Mouse (Mus musculus) liver, embryonic 14.5 days (tissue): ENCODE measurements around the gene Ccnt1. TPM values are rescaled to one million over a fixed set of nuclear protein-coding genes. Genes with fewer than 3 reads are reported as not detected.

Experiments used
- ATAC-seq: fragments of 200-750 bp; cut with Nextera tagmentation; 2 replicates; pipeline ENCODE4 v1.8.0; 2017; ENCODE audit warnings: moderate number of reproducible peaks, mild to moderate bottlenecking, moderate library complexity; ENCODE audit not compliant: insufficient read depth
- DNase-seq, 3 experiments: peaks; one replicate each; pipeline ENCODE4 v3.0.0-alpha.2; 2012 to 2013; ENCODE audit warnings: low read depth in 3 of 3, low spot score in 3 of 3
- H3K27ac ChIP-seq: fragments of 300-500 bp; sonication (generic); 2 replicates; pipeline ENCODE4 v1.5.1; 2014; ENCODE audit warnings: moderate library complexity, mild to moderate bottlenecking, control low read depth, inconsistent platforms
- H3K27me3 ChIP-seq: fragments of 300-500 bp; sonication (generic); 2 replicates; pipeline ENCODE4 v1.6.1; 2014; ENCODE audit warnings: mild to moderate bottlenecking, low read length, moderate library complexity; ENCODE audit not compliant: control insufficient read depth, insufficient read depth
- H3K36me3 ChIP-seq: fragments of 300-500 bp; sonication (generic); replicated peaks from 2 replicates; pipeline ENCODE4 v1.6.1; 2014; ENCODE audit warnings: low read depth; ENCODE audit not compliant: control insufficient read depth, insufficient read depth
- H3K4me1 ChIP-seq, 2 experiments: fragments of 200-500 bp in 1 of 2; fragments of 300-500 bp in 1 of 2; sonication (generic) in 1 of 2; replicated peaks; 2 replicates each; pipeline ENCODE4 v1.6.1; 2012 to 2014; ENCODE audit warnings: antibody characterized with exemption in 1 of 2, inconsistent platforms in 1 of 2, low read length in 1 of 2; ENCODE audit not compliant: control insufficient read depth in 2 of 2, insufficient read depth in 2 of 2
- H3K4me2 ChIP-seq: fragments of 300-500 bp; sonication (generic); 2 replicates; pipeline ENCODE4 v1.6.1; 2014; ENCODE audit warnings: low read depth, mild to moderate bottlenecking, control low read depth, moderate library complexity
- H3K4me3 ChIP-seq, 2 experiments: fragments of 200-500 bp in 1 of 2; fragments of 300-500 bp in 1 of 2; sonication (generic) in 1 of 2; 2 replicates each; pipeline ENCODE4 v1.5.1; 2012 to 2014; ENCODE audit warnings: low read depth in 2 of 2, low read length in 2 of 2, mild to moderate bottlenecking in 2 of 2, control low read depth in 1 of 2, inconsistent platforms in 1 of 2, moderate library complexity in 1 of 2; ENCODE audit not compliant: insufficient read depth in 1 of 2
- H3K9ac ChIP-seq: fragments of 300-500 bp; sonication (generic); replicated peaks from 2 replicates; pipeline ENCODE4 v1.6.1; 2014; ENCODE audit warnings: mild to moderate bottlenecking, control low read depth, moderate library complexity
- H3K9me3 ChIP-seq: fragments of 300-500 bp; sonication (generic); 2 replicates; pipeline ENCODE4 v1.6.1; 2016; ENCODE audit warnings: low read length, mixed read lengths; ENCODE audit not compliant: control insufficient read depth
- CTCF ChIP-seq: IDR thresholded peaks from 2 replicates; pipeline ENCODE4 v1.5.1; 2016; ENCODE audit warnings: antibody characterized with exemption, low read depth, control low read depth
- EP300 ChIP-seq: IDR thresholded peaks from 2 replicates; pipeline ENCODE4 v1.6.1; 2016; ENCODE audit warnings: antibody characterized with exemption, low read depth
- WGBS: fragments of 180-500 bp; shearing (Covaris S2); extraction: QIAGEN DNeasy Blood & Tissue Kit; methylation state at CpG from one replicate; pipeline ENCODE4 v1.1.7; 2014; ENCODE audit not compliant: insufficient replicate concordance; 5-methylcytosine and 5-hydroxymethylcytosine counted together
- polyA plus RNA-seq, 2 experiments: library from polyadenylated mRNA; depleted of rRNA in 1 of 2; stranded (reverse) in 1 of 2; unstranded in 1 of 2; fragments of >200 nt; fragmentation: Nextera tagmentation in 1 of 2; extraction: Ambion mirVana in 1 of 2; gene quantifications; 2 replicates each; pipeline versions ENCODE4 v1.2.1 to v1.2.3; 2012 to 2014

Gene Ccnt1
- polyA plus RNA-seq, 2 experiments = 8.2 to 23.7 TPM

DNA sequence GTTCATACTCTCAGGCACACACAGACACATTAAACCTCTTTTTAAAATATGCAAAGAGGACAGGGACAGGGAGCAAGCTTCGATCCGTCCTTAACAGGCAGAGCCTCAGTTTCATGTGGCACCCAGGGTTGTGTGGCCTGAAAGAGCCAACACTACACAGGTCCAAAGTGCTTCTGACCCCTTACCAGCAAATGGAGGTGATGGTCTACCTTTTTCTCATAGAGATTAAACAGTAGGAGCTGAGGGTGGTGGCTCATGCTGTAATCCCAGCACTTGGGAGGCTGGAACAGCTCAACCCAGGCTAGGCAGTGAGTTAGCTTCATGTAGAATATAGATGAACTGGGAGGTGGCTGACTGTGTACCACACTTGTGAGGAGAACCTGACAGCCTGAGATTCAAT lies 8.6 kb upstream of the Ccnt1 start:
- no peaks in the 10 kb centered on the region for H3K27me3 ChIP-seq
- H3K4me2 ChIP-seq = no peak overlapping the region
- H3K36me3 ChIP-seq = no peaks in the 10 kb centered on the region
- ATAC-seq (no peak), DNase-seq (no peak)
- 67% methylated on average over 2 of the region's 2 CpGs for WGBS
- H3K9me3 ChIP-seq = no peaks in the 10 kb centered on the region
- no peaks in the 10 kb centered on the region for H3K4me1 ChIP-seq
- H3K27ac ChIP-seq = no peak overlapping the region
- TF ChIP-seq CTCF (no peak), EP300 (no peak)
- H3K4me3 ChIP-seq = no peak overlapping the region
- H3K9ac ChIP-seq = no peak overlapping the region

DNA sequence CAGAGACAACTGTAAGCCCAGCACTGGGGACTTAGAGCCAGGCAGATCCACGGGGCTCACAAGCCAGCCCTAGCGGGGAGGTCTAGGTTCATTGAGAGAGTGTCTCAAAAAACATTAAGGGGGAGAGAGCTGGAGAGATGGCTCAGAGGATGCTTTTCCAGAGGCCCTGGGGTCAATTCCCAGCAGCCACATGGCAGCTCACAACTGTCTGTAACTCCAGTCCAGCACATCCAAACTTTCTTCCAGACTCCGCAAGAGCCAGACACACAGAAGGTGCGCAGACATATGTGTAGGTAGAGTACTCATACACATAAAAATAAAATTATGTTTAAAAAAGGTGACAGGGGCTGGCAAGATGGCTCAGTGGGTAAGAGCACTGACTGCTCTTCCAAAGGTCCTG lies 2.6 kb upstream of the Ccnt1 start:
- peaks cover 7% of the 10 kb centered on the region in 2 experiments; a peak in 3 of 4 replicates for H3K4me1 ChIP-seq
- no peak overlapping the region for H3K4me2 ChIP-seq
- TF ChIP-seq CTCF = no peak
- 75% methylated on average over 4 of the region's 4 CpGs for WGBS
- no peaks in the 10 kb centered on the region for H3K9me3 ChIP-seq
- no peak overlapping the region for H3K4me3 ChIP-seq
- no peaks in the 10 kb centered on the region for H3K27me3 ChIP-seq
- H3K27ac ChIP-seq = no peak overlapping the region
- no peak for DNase-seq
- no peak for ATAC-seq
- no peaks in the 10 kb centered on the region for H3K36me3 ChIP-seq
- no peak overlapping the region for H3K9ac ChIP-seq

- ATAC-seq = no peak
- Histone ChIP-seq H3K4me1 (peaks cover 18 to 19% of the 10 kb centered on the region in 2 experiments), H3K9me3 (no peaks in the 10 kb centered on the region), H3K4me3 (no peak overlapping the region), H3K27me3 (no peaks in the 10 kb centered on the region), H3K36me3 (peaks cover 11% of the 10 kb centered on the region), H3K4me2 (no peak overlapping the region), H3K27ac (no peak overlapping the region), H3K9ac (no peak overlapping the region)
- 62% methylated on average over 4 of the region's 4 CpGs for WGBS
- DNase-seq = no peak
- TF ChIP-seq EP300 (no peak), CTCF (no peak)
Measured at GRCm38 (mm10) chr15:98569795-98570365, 843 bp downstream of the Ccnt1 start.

- Histone ChIP-seq H3K4me2 (peak overlapping the region; percentile 93), H3K9ac (peak overlapping the region; percentile 89), H3K4me3 (peak overlapping the region; percentile 79 to 97; a peak in 3 of 4 replicates), H3K27ac (no peak overlapping the region), H3K27me3 (no peaks in the 10 kb centered on the region), H3K4me1 (peaks cover 18 to 19% of the 10 kb centered on the region in 2 experiments), H3K9me3 (no peaks in the 10 kb centered on the region), H3K36me3 (peaks cover 16% of the 10 kb centered on the region)
- DNase-seq (no peak), ATAC-seq (no peak)
- WGBS = 64% methylated on average over 7 of the region's 7 CpGs
- no peak for TF ChIP-seq EP300
Measured at GRCm38 (mm10) chr15:98569216-98569615, 1.5 kb downstream of the Ccnt1 start.

DNA sequence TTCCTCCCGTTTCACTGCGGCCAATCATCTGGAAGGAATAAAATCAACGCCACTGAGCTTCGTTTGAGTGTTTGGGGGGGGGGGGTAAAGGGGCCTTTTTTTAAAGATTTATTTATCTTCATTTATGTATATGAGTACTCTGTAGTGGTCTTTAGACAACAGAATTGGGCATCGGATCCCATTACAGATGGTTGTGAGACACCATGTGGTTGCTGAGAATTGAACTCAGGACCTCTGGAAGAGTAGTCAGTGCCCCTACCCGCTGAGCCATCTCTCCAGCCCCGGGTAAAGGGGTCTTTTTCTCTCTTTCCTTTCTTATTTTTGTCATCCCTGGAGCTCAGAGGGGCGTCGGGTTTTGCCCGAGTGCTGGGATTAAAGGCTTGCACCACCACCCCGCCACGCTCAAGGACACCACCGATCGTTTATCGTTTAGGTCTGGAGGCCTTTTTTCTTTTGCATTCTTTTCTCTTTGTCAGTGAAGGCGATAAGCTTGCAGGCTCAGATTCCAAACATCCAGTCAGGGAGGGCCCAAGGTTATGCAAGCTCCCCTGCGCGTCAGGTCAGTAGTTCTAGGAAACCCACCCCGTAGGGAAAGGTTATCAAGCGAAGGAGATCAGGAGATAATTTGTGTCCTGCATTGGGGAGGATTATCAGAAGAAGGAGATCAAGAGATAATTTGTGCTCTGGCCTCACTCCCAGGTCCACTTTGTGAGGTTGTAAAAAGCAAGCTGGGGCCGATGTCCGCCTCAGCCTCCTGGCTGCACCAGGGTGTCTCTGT lies 2.3 kb downstream of the Ccnt1 start:
- Histone ChIP-seq H3K4me2 (peak overlapping the region; percentile 93), H3K9me3 (no peaks in the 10 kb centered on the region), H3K36me3 (peaks cover 22% of the 10 kb centered on the region), H3K9ac (peak overlapping the region; percentile 89), H3K27me3 (no peaks in the 10 kb centered on the region), H3K4me1 (peaks cover 18 to 19% of the 10 kb centered on the region in 2 experiments), H3K4me3 (peak overlapping the region; percentile 79 to 97), H3K27ac (peak overlapping the region; percentile 90)
- DNase-seq (peak; percentile 15 to 32 (median 19)), ATAC-seq (no peak)
- TF ChIP-seq EP300 (no peak), CTCF (0 out of 2 replicates have a peak, but pooled peaks have one; percentile 3)
- WGBS = 5% methylated on average over 22 of the region's 22 CpGs
